Mouse (Mus musculus): Measurements from ENCODE around the gene Zfp740. TPM values are rescaled to one million over a fixed set of nuclear protein-coding genes. Genes with fewer than 3 reads are reported as not detected.
A peak's percentile ranks its signal among the peaks of the same experiment; 100 is the strongest.
"Not testable (repeated sequence)": the region's sequence is repeated elsewhere in the genome, so short reads cannot be mapped to it uniquely, and the experiment has no call there.

The Zfp740 gene
- polyA plus RNA-seq, 1 experiment from 2014 or later = 77.1 TPM

- Histone ChIP-seq H3K4me2 (no peak overlapping the region), H3K36me3 (peaks cover 77% of the 10 kb centered on the region), H3K27ac (no peak overlapping the region), H3K4me1 (peaks cover 3% of the 10 kb centered on the region; the same call in 1 of the 2 replicates), H3K9me3 (replicated peaks) (no peaks in the 10 kb centered on the region), H3K27me3 (no peaks in the 10 kb centered on the region), H3K4me3 (replicated peaks) (no peak overlapping the region), H3K9ac (no peak overlapping the region)
- WGBS = 54% methylated on average over 2 of the region's 2 CpGs
- no peak for ATAC-seq (replicated peaks; ENCODE audit: low FRiP score)
Observed at GRCm38 (mm10) chr15:102214132-102214531, 11.1 kb downstream of the Zfp740 start.

GRCm38 (mm10) chr15:102215624-102216023 is 12.6 kb downstream of the Zfp740 start:
- H3K9ac ChIP-seq = no peak overlapping the region
- peaks cover 62% of the 10 kb centered on the region for H3K36me3 ChIP-seq
- no peak for ATAC-seq (replicated peaks; ENCODE audit: low FRiP score)
- no peak overlapping the region for H3K4me3 ChIP-seq (replicated peaks)
- peaks cover 3% of the 10 kb centered on the region; the same call in 1 of the 2 replicates for H3K4me1 ChIP-seq
- no peak overlapping the region for H3K4me2 ChIP-seq
- 75% methylated on average over 6 of the region's 6 CpGs for WGBS
- no peak overlapping the region for H3K27ac ChIP-seq
- H3K27me3 ChIP-seq = no peaks in the 10 kb centered on the region
- H3K9me3 ChIP-seq (replicated peaks) = no peaks in the 10 kb centered on the region

- 75% methylated on average over 16 of the region's 16 CpGs for WGBS
- H3K9me3 ChIP-seq (replicated peaks) = no peaks in the 10 kb centered on the region
- no peak for ATAC-seq (replicated peaks; ENCODE audit: low FRiP score)
- no peaks in the 10 kb centered on the region for H3K27me3 ChIP-seq
- no peak overlapping the region for H3K4me2 ChIP-seq
- peaks cover 3% of the 10 kb centered on the region; the same call in 1 of the 2 replicates for H3K4me1 ChIP-seq
- H3K9ac ChIP-seq = no peak overlapping the region
- peaks cover 52% of the 10 kb centered on the region for H3K36me3 ChIP-seq
- H3K27ac ChIP-seq = no peak overlapping the region
- H3K4me3 ChIP-seq (replicated peaks) = no peak overlapping the region
Observed at GRCm38 (mm10) chr15:102216459-102217228, 13.6 kb downstream of the Zfp740 start.

- 73% methylated on average over 7 of the region's 7 CpGs for WGBS
- Histone ChIP-seq H3K4me1 (peaks cover 3% of the 10 kb centered on the region; the same call in 1 of the 2 replicates), H3K36me3 (peaks cover 45% of the 10 kb centered on the region), H3K9me3 (replicated peaks) (no peaks in the 10 kb centered on the region), H3K4me3 (replicated peaks) (no peak overlapping the region), H3K27ac (no peak overlapping the region), H3K27me3 (0 out of 2 replicates have a peak, but pooled peaks cover 3% of the 10 kb centered on the region), H3K9ac (no peak overlapping the region), H3K4me2 (no peak overlapping the region)
- ATAC-seq (replicated peaks; ENCODE audit: low FRiP score) = no peak
Observed at GRCm38 (mm10) chr15:102217325-102217724, 14.3 kb downstream of the Zfp740 start.

GRCm38 (mm10) chr15:102222386-102222785 is 19.3 kb downstream of the Zfp740 start:
- no peak for ATAC-seq (replicated peaks; ENCODE audit: low FRiP score)
- WGBS = 65% methylated on average over 10 of the region's 10 CpGs
- H3K4me2 ChIP-seq = no peak overlapping the region
- H3K36me3 ChIP-seq = no peaks in the 10 kb centered on the region
- no peaks in the 10 kb centered on the region for H3K9me3 ChIP-seq (replicated peaks)
- H3K4me1 ChIP-seq = peaks cover 13% of the 10 kb centered on the region
- peaks cover 21% of the 10 kb centered on the region for H3K27me3 ChIP-seq
- no peak overlapping the region for H3K9ac ChIP-seq
- H3K27ac ChIP-seq = no peak overlapping the region
- H3K4me3 ChIP-seq (replicated peaks) = no peak overlapping the region

GRCm38 (mm10) chr15:102224186-102224991 is 21.3 kb downstream of the Zfp740 start:
- Histone ChIP-seq H3K27ac (no peak overlapping the region), H3K4me2 (peak overlapping the region; percentile 89), H3K9ac (peak overlapping the region; percentile 44), H3K36me3 (no peaks in the 10 kb centered on the region), H3K4me3 (replicated peaks) (peak overlapping the region; percentile 49), H3K27me3 (peaks cover 21% of the 10 kb centered on the region), H3K4me1 (peaks cover 13% of the 10 kb centered on the region), H3K9me3 (replicated peaks) (no peaks in the 10 kb centered on the region)
- whole genome bisulfite sequencing = 3% methylated on average over 43 of the region's 43 CpGs
- ATAC-seq (replicated peaks; ENCODE audit: low FRiP score) = peak; percentile 88

GRCm38 (mm10) chr15:102224992-102225617 is 22.1 kb downstream of the Zfp740 start:
- no peaks in the 10 kb centered on the region for H3K36me3 ChIP-seq
- peaks cover 21% of the 10 kb centered on the region for H3K27me3 ChIP-seq
- H3K27ac ChIP-seq = no peak overlapping the region
- H3K9ac ChIP-seq = peak overlapping the region; percentile 44; the same call in 1 of the 2 replicates
- 17% methylated on average over 21 of the region's 21 CpGs for WGBS
- H3K4me3 ChIP-seq (replicated peaks) = peak overlapping the region; percentile 49
- H3K4me2 ChIP-seq = peak overlapping the region; percentile 89
- H3K9me3 ChIP-seq (replicated peaks) = no peaks in the 10 kb centered on the region
- no peak for ATAC-seq (replicated peaks; ENCODE audit: low FRiP score)
- H3K4me1 ChIP-seq = peaks cover 13% of the 10 kb centered on the region

- not testable (repeated sequence) for H3K4me2 ChIP-seq; H3K36me3 ChIP-seq; H3K27ac ChIP-seq; H3K9ac ChIP-seq; ATAC-seq (replicated peaks; ENCODE audit: low FRiP score); H3K4me3 ChIP-seq (replicated peaks); H3K9me3 ChIP-seq (replicated peaks)
- H3K4me1 ChIP-seq = peaks cover 13% of the 10 kb centered on the region
- peaks cover 21% of the 10 kb centered on the region for H3K27me3 ChIP-seq
- WGBS = 75% methylated on average over 6 of the region's 6 CpGs
Observed at GRCm38 (mm10) chr15:102225619-102226018, 22.6 kb downstream of the Zfp740 start.

GRCm38 (mm10) chr15:102230408-102231321 is 27.6 kb downstream of the Zfp740 start:
- H3K27me3 ChIP-seq = no peaks in the 10 kb centered on the region
- H3K36me3 ChIP-seq = no peaks in the 10 kb centered on the region
- H3K4me2 ChIP-seq = no peak overlapping the region
- no peak overlapping the region for H3K9ac ChIP-seq
- ATAC-seq (replicated peaks; ENCODE audit: low FRiP score) = no peak
- peaks cover 19% of the 10 kb centered on the region for H3K4me1 ChIP-seq
- no peak overlapping the region for H3K4me3 ChIP-seq (replicated peaks)
- no peak overlapping the region for H3K27ac ChIP-seq
- no peaks in the 10 kb centered on the region for H3K9me3 ChIP-seq (replicated peaks)
- 80% methylated on average over 17 of the region's 17 CpGs for WGBS

GRCm38 (mm10) chr15:102231748-102232147 is 28.7 kb downstream of the Zfp740 start, which contains the start of gene Itgb7:
TSS of gene Itgb7 (minus strand) at chr15:102231944.
- Histone ChIP-seq H3K36me3 (peaks cover 4% of the 10 kb centered on the region), H3K9me3 (replicated peaks) (no peaks in the 10 kb centered on the region), H3K4me1 (peaks cover 24% of the 10 kb centered on the region), H3K4me2 (no peak within 1 kb of the TSS), H3K27ac (no peak within 1 kb of the TSS), H3K9ac (no peak within 1 kb of the TSS), H3K4me3 (replicated peaks) (no peak within 1 kb of the TSS), H3K27me3 (no peaks in the 10 kb centered on the region)
- ATAC-seq (replicated peaks; ENCODE audit: low FRiP score) = no peak
- WGBS = 46% methylated on average over 6 of the region's 6 CpGs

GRCm38 (mm10) chr15:102232764-102233163 is 29.7 kb downstream of the Zfp740 start:
- no peak overlapping the region for H3K4me2 ChIP-seq
- H3K4me1 ChIP-seq = peaks cover 24% of the 10 kb centered on the region
- H3K27ac ChIP-seq = no peak overlapping the region
- H3K27me3 ChIP-seq = no peaks in the 10 kb centered on the region
- H3K9ac ChIP-seq = no peak overlapping the region
- H3K9me3 ChIP-seq (replicated peaks) = no peaks in the 10 kb centered on the region
- no peak overlapping the region for H3K4me3 ChIP-seq (replicated peaks)
- no peak for ATAC-seq (replicated peaks; ENCODE audit: low FRiP score)
- H3K36me3 ChIP-seq = peaks cover 14% of the 10 kb centered on the region
- WGBS = 83% methylated on average over 7 of the region's 7 CpGs
